Mouse (Mus musculus) spleen, adult 2 months (tissue): ENCODE measurements around the gene Eri3.
A peak's percentile ranks its signal among the peaks of the same experiment; 100 is the strongest.

Experiments
- CTCF ChIP-seq: fragments of 200-500 bp; IDR thresholded peaks from 2 replicates; pipeline ENCODE4 v1.5.1; 2011; ENCODE audit warnings: mild to moderate bottlenecking, inconsistent platforms; ENCODE audit not compliant: insufficient read depth, insufficient read length, insufficient replicate concordance; ENCODE audit errors: extremely low read depth
- POLR2A ChIP-seq: fragments of 200-500 bp; IDR thresholded peaks from 2 replicates; pipeline ENCODE4 v1.6.1; 2011; ENCODE audit warnings: low read depth, low read length, inconsistent platforms

GRCm38 (mm10) chr4:117676903-117677302 lies 126.7 kb downstream of the Eri3 start:
- TF ChIP-seq POLR2A (no peak), CTCF (peak; percentile 75; the same call in 1 of the 2 replicates)
